Mouse (Mus musculus): ENCODE results near the gene Mpp3. TPM values are rescaled to one million over a fixed set of nuclear protein-coding genes. Genes with fewer than 3 reads are reported as not detected.
"Not testable (repeated sequence)": the region's sequence is repeated elsewhere in the genome, so short reads cannot be mapped to it uniquely, and the experiment has no call there.

The Mpp3 gene
- total RNA-seq, 1 experiment from 2014 or later, result not detected

- ATAC-seq (ENCODE audit: extremely low read depth, insufficient number of reproducible peaks, low FRiP score, poor library complexity, severe bottlenecking), result peak; percentile 62; the same call in 1 of the 2 replicates
Observed at GRCm38 (mm10) chr11:101985990-101986389, 42.3 kb downstream of the Mpp3 start.

DNA sequence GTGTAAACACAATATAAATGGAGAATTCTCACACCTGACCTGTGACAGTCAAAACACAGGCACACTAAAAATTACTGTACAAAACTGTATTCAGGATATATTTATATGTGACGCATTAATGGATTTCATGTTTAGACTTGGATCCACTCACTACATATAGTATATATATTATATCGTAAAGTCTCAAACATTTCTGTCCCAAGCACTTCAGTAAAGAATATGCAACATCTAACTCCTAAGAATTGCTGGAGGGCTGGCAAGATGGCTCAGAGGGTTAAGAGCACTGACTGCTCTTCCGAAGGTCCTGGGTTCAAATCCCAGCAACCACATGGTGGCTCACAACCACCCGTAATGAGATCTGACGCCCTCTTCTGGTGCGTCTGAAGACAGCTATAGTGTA lies 42.8 kb downstream of the Mpp3 start:
- not testable (repeated sequence) for ATAC-seq (ENCODE audit: extremely low read depth, insufficient number of reproducible peaks, low FRiP score, poor library complexity, severe bottlenecking)

DNA sequence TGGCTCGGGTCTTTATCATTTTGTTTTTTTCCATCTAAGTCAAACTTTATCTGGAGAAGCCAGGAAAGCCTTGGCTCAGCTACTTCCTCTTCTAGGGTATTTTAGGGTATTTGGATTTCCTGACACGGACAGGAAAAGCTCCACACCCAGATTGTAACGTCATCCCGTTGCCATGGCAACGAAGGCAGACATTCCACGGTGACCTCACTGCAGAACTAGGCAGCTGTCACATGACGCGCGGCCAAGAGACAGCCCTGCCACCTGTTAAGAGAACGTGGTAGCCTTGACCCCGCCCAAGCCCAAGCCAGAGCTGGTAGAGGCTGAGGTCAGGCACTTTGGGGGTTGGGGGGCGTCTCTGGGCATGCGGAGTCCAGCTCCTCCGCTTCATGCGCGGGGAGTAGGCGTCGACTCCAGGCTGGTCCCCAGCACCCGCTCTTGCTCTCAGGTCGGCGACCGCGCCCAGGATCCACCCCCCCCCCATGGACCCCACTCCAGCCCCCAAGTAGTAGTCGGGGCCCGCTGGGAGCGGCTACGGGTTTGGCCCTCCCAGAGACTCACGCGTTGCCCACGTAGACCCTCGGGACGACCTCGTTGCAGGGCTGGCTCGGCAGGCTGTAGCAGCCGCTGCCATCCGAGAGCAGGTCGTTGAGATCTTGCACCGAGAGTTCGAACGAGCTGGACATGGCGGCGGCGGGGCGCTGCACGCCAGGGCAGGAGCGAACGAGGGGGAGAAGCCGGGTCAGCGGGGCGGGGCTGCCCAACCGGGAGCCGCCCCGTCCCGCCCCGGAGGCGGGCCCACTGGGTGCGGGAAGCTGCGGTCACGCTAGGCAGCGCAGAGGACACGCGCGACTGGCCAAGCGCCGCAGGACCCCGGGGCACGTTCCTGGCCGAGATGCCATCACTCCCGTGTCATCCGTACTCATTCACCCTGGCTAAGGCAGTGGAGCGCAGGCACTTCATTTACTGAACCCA lies 43.9 kb downstream of the Mpp3 start, which contains the start of gene Cfap97d1:
Gene Cfap97d1 (plus strand): TSS at position 226 of the 972 bp plus-strand sequence.
- ATAC-seq (ENCODE audit: extremely low read depth, insufficient number of reproducible peaks, low FRiP score, poor library complexity, severe bottlenecking), result peak; percentile 64

DNA sequence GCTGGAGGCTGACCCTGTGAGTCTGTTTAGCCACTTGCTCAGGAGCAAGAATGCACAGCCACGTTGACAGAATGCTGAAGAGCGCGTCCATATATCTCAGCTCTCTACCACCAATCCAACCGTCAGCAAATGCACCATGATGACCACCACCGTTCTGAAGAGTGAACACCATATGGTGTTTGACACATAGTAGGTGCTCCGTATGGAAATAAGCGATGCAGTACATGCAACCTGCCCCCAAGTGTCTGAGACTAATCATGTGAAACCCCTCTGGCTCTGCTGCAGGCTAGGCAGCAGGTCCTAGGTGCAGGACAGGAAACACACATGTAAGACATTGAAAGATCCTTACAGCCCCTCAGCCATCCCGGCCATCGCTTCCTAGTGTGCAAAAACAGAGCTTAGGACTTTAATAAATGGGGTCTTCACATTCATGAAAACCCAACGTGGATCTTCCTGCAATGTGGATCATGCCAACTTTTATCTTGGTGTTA lies 44.8 kb downstream of the Mpp3 start:
- ATAC-seq (ENCODE audit: extremely low read depth, insufficient number of reproducible peaks, low FRiP score, poor library complexity, severe bottlenecking), result no peak

- ATAC-seq (ENCODE audit: extremely low read depth, insufficient number of reproducible peaks, low FRiP score, poor library complexity, severe bottlenecking), result no peak
Observed at GRCm38 (mm10) chr11:101982981-101983411, 45.3 kb downstream of the Mpp3 start.

DNA sequence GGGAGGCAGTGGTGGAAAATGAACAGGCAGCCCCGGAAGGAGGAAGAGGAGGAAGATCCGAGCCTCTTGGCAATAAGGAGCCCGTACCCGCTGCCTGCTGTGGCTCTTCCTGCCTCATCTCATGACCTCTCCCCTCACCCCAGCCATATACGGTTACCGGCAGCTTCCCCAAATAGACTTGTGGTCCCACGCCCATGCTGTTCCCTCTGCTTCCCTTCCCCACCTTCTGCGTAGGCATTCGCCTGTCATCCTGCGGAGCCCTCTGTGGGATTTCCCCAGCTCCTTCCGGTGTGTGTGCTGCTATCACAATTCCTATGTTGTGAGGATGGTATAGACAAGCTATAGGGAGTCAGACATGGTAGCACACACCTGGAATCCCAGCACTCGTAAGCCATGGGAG lies 46.4 kb downstream of the Mpp3 start:
- ATAC-seq (ENCODE audit: extremely low read depth, insufficient number of reproducible peaks, low FRiP score, poor library complexity, severe bottlenecking), result no peak

DNA sequence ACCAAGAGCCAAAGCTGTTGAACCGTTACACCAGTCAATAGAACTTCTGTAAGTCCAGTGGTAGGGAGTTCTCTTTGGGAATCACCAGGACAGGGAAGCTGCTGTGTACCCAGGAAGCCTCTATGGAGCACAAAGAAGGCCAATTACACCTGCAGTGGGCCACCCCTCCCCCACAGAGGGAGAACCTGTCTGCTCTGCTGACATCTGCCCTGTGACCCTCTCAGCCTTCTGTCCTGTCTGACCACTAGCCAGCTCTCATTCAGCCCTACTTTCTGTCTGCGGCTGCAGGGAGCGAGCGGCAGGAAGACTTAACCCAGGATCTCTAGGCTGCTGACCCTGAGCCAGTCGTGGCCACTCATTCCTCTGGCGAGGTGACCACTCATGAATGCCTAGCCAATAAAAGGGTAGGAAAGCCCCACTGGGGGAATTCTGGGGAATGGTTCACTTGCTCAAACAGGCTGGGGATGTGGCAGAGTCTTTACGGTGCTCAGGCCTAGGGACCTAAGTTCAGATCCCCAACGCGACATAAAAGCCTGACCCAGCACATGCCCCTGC lies 47.6 kb downstream of the Mpp3 start:
- no peak for ATAC-seq (ENCODE audit: extremely low read depth, insufficient number of reproducible peaks, low FRiP score, poor library complexity, severe bottlenecking)

GRCm38 (mm10) chr11:101979140-101979539 lies 49.1 kb downstream of the Mpp3 start:
- no peak for ATAC-seq (ENCODE audit: extremely low read depth, insufficient number of reproducible peaks, low FRiP score, poor library complexity, severe bottlenecking)

GRCm38 (mm10) chr11:101976949-101977348 lies 51.3 kb downstream of the Mpp3 start:
- ATAC-seq (ENCODE audit: extremely low read depth, insufficient number of reproducible peaks, low FRiP score, poor library complexity, severe bottlenecking), result no peak

DNA sequence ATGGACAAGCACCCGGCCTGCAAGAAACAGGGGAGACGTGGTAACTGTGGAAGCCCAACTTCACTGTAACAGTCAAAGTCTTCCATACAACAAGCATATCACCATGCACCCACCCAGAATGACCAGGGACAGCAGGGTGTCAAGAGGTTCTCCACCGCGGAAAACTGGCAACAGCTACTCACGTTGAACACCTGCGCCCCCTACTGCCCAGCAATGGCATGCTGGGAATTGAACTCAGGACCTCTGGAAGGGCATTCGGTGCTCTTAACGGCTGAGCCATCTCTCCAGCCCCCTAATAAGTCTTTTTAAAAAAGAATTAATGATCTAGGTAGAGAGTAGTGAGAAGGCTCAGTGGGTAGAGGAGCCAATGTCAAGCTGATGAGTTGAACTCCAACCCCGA lies 53.3 kb downstream of the Mpp3 start:
- ATAC-seq (ENCODE audit: extremely low read depth, insufficient number of reproducible peaks, low FRiP score, poor library complexity, severe bottlenecking), result no peak

- ATAC-seq (ENCODE audit: extremely low read depth, insufficient number of reproducible peaks, low FRiP score, poor library complexity, severe bottlenecking), result no peak
Observed at GRCm38 (mm10) chr11:101974181-101974580, 54.1 kb downstream of the Mpp3 start.

DNA sequence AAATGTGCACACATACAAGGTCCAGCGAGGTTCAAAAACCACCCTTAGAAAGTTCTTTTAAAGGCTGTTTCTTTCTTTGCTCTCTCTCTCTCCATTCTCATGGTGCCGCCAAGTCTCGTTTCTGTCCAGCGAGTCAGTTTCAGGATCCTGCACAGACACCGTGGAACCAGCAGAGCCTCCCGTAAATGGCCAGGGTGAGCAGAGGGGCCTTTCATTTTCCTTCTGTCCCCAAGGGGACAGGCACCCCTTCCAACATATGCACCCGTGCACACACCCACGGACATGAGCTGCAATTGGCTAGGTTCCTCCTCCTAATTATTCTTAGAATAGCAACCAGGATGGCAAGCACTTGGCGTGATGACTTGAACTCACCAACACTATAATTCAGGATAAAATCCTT lies 54.8 kb downstream of the Mpp3 start:
- ATAC-seq (ENCODE audit: extremely low read depth, insufficient number of reproducible peaks, low FRiP score, poor library complexity, severe bottlenecking), result no peak

GRCm38 (mm10) chr11:101972651-101973050 lies 55.6 kb downstream of the Mpp3 start:
- no peak for ATAC-seq (ENCODE audit: extremely low read depth, insufficient number of reproducible peaks, low FRiP score, poor library complexity, severe bottlenecking)

- ATAC-seq (ENCODE audit: extremely low read depth, insufficient number of reproducible peaks, low FRiP score, poor library complexity, severe bottlenecking), result no peak
Observed at GRCm38 (mm10) chr11:101972097-101972496, 56.2 kb downstream of the Mpp3 start.

DNA sequence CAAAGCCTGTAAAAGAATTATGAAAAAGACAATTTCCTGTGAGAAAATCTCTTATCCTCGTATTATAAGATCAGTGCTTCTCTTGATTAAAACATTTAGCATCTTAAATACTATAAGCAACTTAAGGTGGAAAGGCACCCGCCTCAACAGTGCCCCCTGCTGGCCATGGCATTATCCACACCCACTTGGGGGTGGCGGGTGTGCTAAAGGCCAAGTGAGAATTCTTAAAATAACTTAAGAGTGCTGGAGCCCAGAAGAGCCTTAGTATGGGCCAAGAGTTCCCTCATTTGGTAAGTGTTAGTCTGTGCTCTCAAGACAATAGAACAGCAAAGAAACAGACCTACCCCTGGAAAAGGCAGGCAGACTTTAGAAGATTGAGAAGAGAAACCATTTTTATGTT lies 56.9 kb downstream of the Mpp3 start:
- no peak for ATAC-seq (ENCODE audit: extremely low read depth, insufficient number of reproducible peaks, low FRiP score, poor library complexity, severe bottlenecking)

DNA sequence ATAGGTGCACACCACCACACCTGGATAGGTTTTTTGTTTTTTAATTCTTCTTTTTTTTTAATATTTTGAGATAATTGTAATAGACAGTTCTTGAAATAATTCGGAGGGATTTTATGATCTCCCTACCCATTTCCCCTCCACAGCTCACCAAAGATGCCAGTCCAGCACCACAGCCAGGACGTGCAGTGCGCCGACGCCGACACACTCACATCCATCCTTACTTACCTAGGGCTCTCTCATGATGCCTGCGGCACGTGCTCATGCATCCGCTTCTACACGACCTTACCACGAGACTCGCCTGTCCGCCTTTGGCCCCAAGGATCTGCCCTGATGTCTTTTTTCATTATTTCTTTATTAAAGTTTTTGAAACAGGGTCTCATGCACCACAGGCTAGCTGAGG lies 58.4 kb downstream of the Mpp3 start:
- no peak for ATAC-seq (ENCODE audit: extremely low read depth, insufficient number of reproducible peaks, low FRiP score, poor library complexity, severe bottlenecking)

DNA sequence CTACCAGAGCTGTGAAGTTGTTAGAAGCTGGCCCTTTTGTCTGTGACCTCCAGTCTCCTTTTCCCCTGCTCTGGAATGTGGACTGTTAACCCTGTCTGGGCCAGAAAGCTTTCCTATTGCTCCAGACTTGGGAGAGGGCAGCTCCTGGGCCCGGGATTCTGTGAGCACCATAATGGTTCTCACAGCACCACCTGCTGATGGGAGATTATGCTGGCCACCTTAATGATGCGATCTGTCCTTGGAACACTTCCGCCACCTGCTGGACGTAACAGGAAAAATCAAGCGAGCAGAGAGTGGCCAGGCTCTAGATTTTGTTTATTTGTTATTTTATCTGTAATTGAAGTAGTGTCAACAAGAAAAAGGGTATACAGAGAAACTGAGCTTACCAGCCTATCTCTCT lies 59.5 kb downstream of the Mpp3 start:
- ATAC-seq (ENCODE audit: extremely low read depth, insufficient number of reproducible peaks, low FRiP score, poor library complexity, severe bottlenecking), result peak; percentile 74

- ATAC-seq (ENCODE audit: extremely low read depth, insufficient number of reproducible peaks, low FRiP score, poor library complexity, severe bottlenecking), result no peak
Observed at GRCm38 (mm10) chr11:101968311-101968710, 60.0 kb downstream of the Mpp3 start.

- ATAC-seq (ENCODE audit: extremely low read depth, insufficient number of reproducible peaks, low FRiP score, poor library complexity, severe bottlenecking), result no peak
Observed at GRCm38 (mm10) chr11:101966965-101967614, 61.2 kb downstream of the Mpp3 start, which contains the start of gene Sost. Gene Sost, minus strand, starts transcription at chr11:101967015.
